Mouse (Mus musculus) C2C12 (cell line): Measurements from ENCODE around the gene Ezr.

ENCODE experiments used
- CEBPB ChIP-seq: IDR thresholded peaks from one replicate; pipeline ENCODE4 v1.6.1; 2011; ENCODE audit warnings: low read depth, mild to moderate bottlenecking, control low read depth, moderate library complexity
- CTCF ChIP-seq: IDR thresholded peaks from one replicate; pipeline ENCODE4 v1.5.1; 2011; ENCODE audit not compliant: control insufficient read depth, insufficient read depth, insufficient read length
- FOSL1 ChIP-seq: IDR thresholded peaks from one replicate; pipeline ENCODE4 v1.8.0; 2011; ENCODE audit warnings: mild to moderate bottlenecking, low read length; ENCODE audit not compliant: poor library complexity, insufficient read depth, severe bottlenecking
- MAX ChIP-seq: IDR thresholded peaks from one replicate; pipeline ENCODE4 v1.6.1; 2011; ENCODE audit warnings: mild to moderate bottlenecking, control low read depth
- MYOD1 ChIP-seq: IDR thresholded peaks from one replicate; pipeline ENCODE4 v1.6.1; 2011; ENCODE audit warnings: low read depth; ENCODE audit not compliant: control insufficient read depth, insufficient read length
- MYOG ChIP-seq: IDR thresholded peaks from one replicate; pipeline ENCODE4 v1.6.1; 2011; ENCODE audit not compliant: control insufficient read depth, insufficient read length; ENCODE audit errors: extremely low read depth
- USF1 ChIP-seq: IDR thresholded peaks from one replicate; pipeline ENCODE4 v1.6.1; 2011; ENCODE audit warnings: low read depth, mild to moderate bottlenecking, control low read depth, moderate library complexity

- TF ChIP-seq MAX (no peak), CTCF (no peak), FOSL1 (no peak), USF1 (no peak), CEBPB (no peak), MYOG (no peak), MYOD1 (no peak)
These were observed 33.6 kb upstream of the Ezr start for GRCm38 (mm10) chr17:6816151-6816550.
